Mouse (Mus musculus): ENCODE measurements around the gene Thap12.

DNA sequence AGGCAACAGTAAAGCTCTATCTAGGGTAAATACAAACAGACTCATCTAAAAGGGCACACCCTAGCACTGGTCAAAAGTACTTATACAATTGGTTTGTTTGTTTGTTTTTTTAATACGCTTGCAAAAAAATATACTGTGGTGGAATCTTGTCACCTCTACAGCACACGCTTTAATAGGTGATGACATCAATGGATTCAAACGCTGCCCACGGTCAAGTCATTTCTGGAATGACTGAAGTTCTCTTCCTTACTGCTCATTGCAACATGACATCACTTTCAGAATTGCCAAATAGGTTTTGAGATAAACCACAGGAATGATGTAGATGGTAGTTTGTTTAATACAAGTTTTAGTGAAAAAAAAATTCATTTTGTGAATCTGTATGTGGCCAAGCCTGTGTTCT, 4.3 kb upstream of the Thap12 start:
- TF ChIP-seq CTCF (IDR thresholded peaks at IDR 0.05 in 2 of 3, conservative IDR thresholded peaks at IDR 0.05 in 1 of 3; ENCODE audit: control insufficient read depth in 1 of 3, insufficient read depth in 1 of 3, low read depth in 2 of 3, low read length in 3 of 3, poor library complexity in 1 of 3, severe bottlenecking in 1 of 3) (no peak), EP300 (IDR thresholded peaks at IDR 0.05; ENCODE audit: low read depth in 1 of 2, low read length in 2 of 2) (no peak), MAFK (IDR thresholded peaks at IDR 0.05; ENCODE audit: borderline replicate concordance, low read depth, low read length) (no peak), CHD2 (IDR thresholded peaks at IDR 0.05; ENCODE audit: low read length) (no peak), KAT2A (conservative IDR thresholded peaks at IDR 0.05; ENCODE audit: low read depth, low read length) (no peak), GATA1 (IDR thresholded peaks at IDR 0.05; ENCODE audit: low read depth, low read length) (no peak), TAL1 (IDR thresholded peaks at IDR 0.05; ENCODE audit: low read length) (no peak), USF1 (IDR thresholded peaks at IDR 0.05; ENCODE audit: low read depth, low read length) (no peak), POLR2AphosphoS5 (IDR thresholded peaks at IDR 0.05; ENCODE audit: borderline replicate concordance, low read depth, low read length) (no peak), MAZ (IDR thresholded peaks at IDR 0.05; ENCODE audit: low read depth, low read length) (no peak)
